Comparison of ENCODE assay signal across 18 mouse cellular contexts in genomic region chr1:188599134-188599533, GRCm38 (mm10).
"Had no signal": no experiment of that assay in that cellular context is flagged by ENCODE, and none has a peak within 500 bp of the region (broad histone marks: within the 10 kb centered on the region; RNA-seq: fewer than 3 reads in every experiment).

No protein-coding gene starts in this region.

- H3K4me2 ChIP-seq: lung, embryonic 14.5 days; midbrain, embryonic 12.5 days; neural tube, embryonic 13.5 days; neural tube, embryonic 15.5 days had no signal

- DNase-seq: lung, embryonic 14.5 days; lung, postnatal 10 days; lung, postnatal 4 days; midbrain, embryonic 14.5 days; retina, postnatal 1 day; right cerebral cortex, adult 18-20 months; right cerebral cortex, postnatal 25 days; right cerebral cortex, postnatal 4 days; spleen, adult 18-20 months; thymus, adult 18-20 months; thymus, postnatal 14 days; thymus, postnatal 36 days had no signal

- ATAC-seq: midbrain, embryonic 16.5 days had no signal

- H3K27ac ChIP-seq: midbrain, embryonic 10.5 days; midbrain, embryonic 12.5 days; neural tube, embryonic 13.5 days; neural tube, embryonic 15.5 days had no signal

- H3K36me3 ChIP-seq: midbrain, embryonic 10.5 days; midbrain, embryonic 12.5 days; neural tube, embryonic 13.5 days; neural tube, embryonic 15.5 days had no signal

- H3K9me3 ChIP-seq: midbrain, embryonic 10.5 days; midbrain, embryonic 12.5 days; neural tube, embryonic 15.5 days had no signal

- H3K4me1 ChIP-seq: midbrain, embryonic 10.5 days; midbrain, embryonic 12.5 days; neural tube, embryonic 13.5 days; neural tube, embryonic 15.5 days had no signal

- H3K4me3 ChIP-seq: midbrain, embryonic 10.5 days; midbrain, embryonic 12.5 days; myocyte; neural tube, embryonic 13.5 days; neural tube, embryonic 15.5 days had no signal

- H3K9ac ChIP-seq: lung, embryonic 14.5 days; midbrain, embryonic 12.5 days; neural tube, embryonic 13.5 days; neural tube, embryonic 15.5 days had no signal

- H3K27me3 ChIP-seq: midbrain, embryonic 12.5 days; neural tube, embryonic 13.5 days; neural tube, embryonic 15.5 days had no signal
